Mouse (Mus musculus) embryonic fibroblast, embryonic 13.5 days (primary cell): ENCODE measurements around the gene Ufc1.

Experiments
- CTCF ChIP-seq: IDR thresholded peaks from 2 replicates; pipeline ENCODE4 v1.5.1; 2011; ENCODE audit warnings: mild to moderate bottlenecking, control low read depth, low read length, moderate library complexity, borderline replicate concordance; ENCODE audit not compliant: insufficient read depth
- POLR2A ChIP-seq: IDR thresholded peaks from 2 replicates; pipeline ENCODE4 v1.6.1; 2011; ENCODE audit warnings: low read depth, mild to moderate bottlenecking, control low read depth, low read length, moderate library complexity

- TF ChIP-seq POLR2A (no peak), CTCF (no peak)
These were observed 46.9 kb downstream of the Ufc1 start for GRCm38 (mm10) chr1:171247916-171248315.
